Mouse (Mus musculus) forebrain, postnatal 0 days (tissue): ENCODE measurements around the gene Trim24. TPM values are rescaled to one million over a fixed set of nuclear protein-coding genes. Genes with fewer than 3 reads are reported as not detected.

Experiments
- ATAC-seq: fragments of 200-750 bp; cut with Nextera tagmentation; 2 replicates; pipeline ENCODE4 v1.8.0; 2017; ENCODE audit warnings: mild to moderate bottlenecking, moderate library complexity
- DNase-seq: peaks from one replicate; pipeline ENCODE4 v3.0.0-alpha.2; 2015
- H3K27ac ChIP-seq: fragments of 300-500 bp; sonication (generic); 2 replicates; pipeline ENCODE4 v1.5.1; 2014; ENCODE audit warnings: low read depth, mild to moderate bottlenecking, antibody characterized with exemption, low read length, moderate library complexity, mixed read lengths
- H3K27me3 ChIP-seq: fragments of 300-500 bp; sonication (generic); 2 replicates; pipeline ENCODE4 v1.6.1; 2014; ENCODE audit warnings: mild to moderate bottlenecking, low read length, mixed read lengths; ENCODE audit not compliant: insufficient read depth
- H3K36me3 ChIP-seq: fragments of 300-500 bp; sonication (generic); 2 replicates; pipeline ENCODE4 v1.6.1; 2014; ENCODE audit warnings: mild to moderate bottlenecking, moderate library complexity; ENCODE audit not compliant: insufficient read depth
- H3K4me1 ChIP-seq: fragments of 300-500 bp; sonication (generic); 2 replicates; pipeline ENCODE4 v1.6.1; 2014; ENCODE audit warnings: antibody characterized with exemption; ENCODE audit not compliant: insufficient read depth
- H3K4me2 ChIP-seq: fragments of 300-500 bp; sonication (generic); 2 replicates; pipeline ENCODE4 v1.6.1; 2014; ENCODE audit warnings: low read depth, mild to moderate bottlenecking, moderate library complexity
- H3K4me3 ChIP-seq: fragments of 300-500 bp; sonication (generic); 2 replicates; pipeline ENCODE4 v1.5.1; 2014; ENCODE audit warnings: low read depth, low read length, mixed read lengths
- H3K9ac ChIP-seq: fragments of 300-500 bp; sonication (generic); 2 replicates; pipeline ENCODE4 v1.6.1; 2014; ENCODE audit warnings: mild to moderate bottlenecking
- H3K9me3 ChIP-seq: fragments of 300-500 bp; sonication (generic); 2 replicates; pipeline ENCODE4 v1.6.1; 2016; ENCODE audit warnings: low read length
- CTCF ChIP-seq: sonication (generic); IDR thresholded peaks from 2 replicates; pipeline ENCODE4 v1.5.1; 2016; ENCODE audit warnings: antibody characterized with exemption, control low read depth, low read depth
- WGBS: fragments of 180-500 bp; shearing (Covaris S2); extraction: QIAGEN DNeasy Blood & Tissue Kit; methylation state at CpG from one replicate; pipeline ENCODE4 v1.1.7; 2014; 5-methylcytosine and 5-hydroxymethylcytosine counted together
- polyA plus RNA-seq: library from polyadenylated mRNA; unstranded; fragments of >200 nt; fragmentation: Nextera tagmentation; extraction: Ambion mirVana; gene quantifications from 2 replicates; pipeline ENCODE4 v1.2.1, GENCODE M21; 2015
- total RNA-seq: library from RNA; depleted of rRNA; stranded (reverse); fragments of >200 nt; gene quantifications from 2 replicates; pipeline ENCODE4 v1.2.3, GENCODE M21; 2014

The Trim24 gene
- total and polyA plus RNA-seq, 2 experiments from 2014 or later: 13.0 to 70.5 TPM

- Histone ChIP-seq H3K4me1 (no peaks in the 10 kb centered on the region), H3K4me3 (no peak overlapping the region), H3K27me3 (no peaks in the 10 kb centered on the region), H3K9me3 (no peaks in the 10 kb centered on the region), H3K9ac (no peak overlapping the region), H3K36me3 (peaks cover 4% of the 10 kb centered on the region; the same call in 1 of the 2 replicates), H3K4me2 (no peak overlapping the region), H3K27ac (no peak overlapping the region)
- WGBS: 97% methylated on average over 2 of the region's 2 CpGs
- ATAC-seq: no peak
- no peak for TF ChIP-seq CTCF
- no peak for DNase-seq
Observed at GRCm38 (mm10) chr6:37900221-37900620, 29.6 kb downstream of the Trim24 start.

DNA sequence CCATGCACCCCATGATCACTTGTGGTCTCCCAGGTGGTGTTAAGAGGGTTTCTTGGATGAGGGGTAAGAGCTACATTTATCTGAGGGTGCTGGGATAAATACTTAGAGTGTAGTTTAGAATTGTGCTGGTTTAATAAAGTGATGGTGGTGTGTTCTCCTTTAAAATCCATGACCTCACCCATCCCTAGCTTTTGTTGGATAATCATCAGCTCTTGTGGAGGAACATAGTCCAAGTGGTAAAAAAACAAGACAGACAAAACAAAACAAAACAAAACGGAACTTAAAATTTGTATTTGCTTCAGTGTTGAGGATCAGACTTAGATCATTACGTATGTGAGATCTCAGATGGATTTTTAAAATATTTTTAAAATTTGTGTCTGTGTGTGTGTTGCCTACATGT, 31.2 kb downstream of the Trim24 start:
- Histone ChIP-seq H3K4me1 (no peaks in the 10 kb centered on the region), H3K36me3 (peaks cover 10% of the 10 kb centered on the region), H3K27me3 (no peaks in the 10 kb centered on the region), H3K9me3 (no peaks in the 10 kb centered on the region), H3K9ac (no peak overlapping the region), H3K27ac (no peak overlapping the region), H3K4me3 (no peak overlapping the region), H3K4me2 (no peak overlapping the region)
- ATAC-seq (no peak), DNase-seq (no peak)
- TF ChIP-seq CTCF: no peak
- WGBS: 95% methylated on average over 2 of the region's 2 CpGs

GRCm38 (mm10) chr6:37903810-37904209, 33.2 kb downstream of the Trim24 start:
- Histone ChIP-seq H3K27ac (no peak overlapping the region), H3K9me3 (no peaks in the 10 kb centered on the region), H3K9ac (no peak overlapping the region), H3K36me3 (peaks cover 14% of the 10 kb centered on the region), H3K4me2 (no peak overlapping the region), H3K4me1 (no peaks in the 10 kb centered on the region), H3K4me3 (no peak overlapping the region), H3K27me3 (no peaks in the 10 kb centered on the region)
- DNase-seq (no peak), ATAC-seq (no peak)
- TF ChIP-seq CTCF: no peak
- WGBS: 81% methylated on average over 1 of the region's 1 CpGs

- Histone ChIP-seq H3K4me1 (no peaks in the 10 kb centered on the region), H3K36me3 (peaks cover 14% of the 10 kb centered on the region), H3K4me3 (no peak overlapping the region), H3K9me3 (no peaks in the 10 kb centered on the region), H3K4me2 (no peak overlapping the region), H3K9ac (no peak overlapping the region), H3K27ac (no peak overlapping the region), H3K27me3 (no peaks in the 10 kb centered on the region)
- 92% methylated on average over 2 of the region's 2 CpGs for WGBS
- TF ChIP-seq CTCF: no peak
- DNase-seq: no peak
- no peak for ATAC-seq
Observed at GRCm38 (mm10) chr6:37913525-37913924, 42.9 kb downstream of the Trim24 start.

- Histone ChIP-seq H3K9ac (no peak overlapping the region), H3K36me3 (no peaks in the 10 kb centered on the region), H3K4me1 (no peaks in the 10 kb centered on the region), H3K27me3 (no peaks in the 10 kb centered on the region), H3K4me3 (no peak overlapping the region), H3K27ac (no peak overlapping the region), H3K4me2 (no peak overlapping the region), H3K9me3 (no peaks in the 10 kb centered on the region)
- 97% methylated on average over 1 of the region's 1 CpGs for WGBS
- TF ChIP-seq CTCF: no peak
- no peak for ATAC-seq
- no peak for DNase-seq
Observed at GRCm38 (mm10) chr6:37925104-37925503, 54.5 kb downstream of the Trim24 start.

DNA sequence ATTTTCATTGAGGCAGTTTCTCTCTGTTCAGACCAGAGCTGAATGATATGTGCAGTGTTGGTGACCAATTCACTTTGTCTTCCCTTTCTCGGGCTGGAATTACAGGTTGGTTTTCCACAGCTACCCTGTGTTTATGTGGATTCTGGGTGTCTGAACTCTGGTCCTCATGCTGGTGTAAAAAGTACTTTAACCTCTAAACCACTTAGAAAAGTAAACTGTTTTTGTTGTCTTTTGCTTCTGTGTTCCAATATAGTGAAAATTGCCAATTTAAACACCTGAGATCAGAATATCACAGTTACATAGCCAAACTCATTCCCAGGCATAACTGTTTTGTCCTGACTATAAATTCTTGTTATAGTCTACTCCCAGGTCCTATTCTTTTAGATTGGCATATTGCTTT, 56.1 kb downstream of the Trim24 start:
- DNase-seq (no peak), ATAC-seq (no peak)
- Histone ChIP-seq H3K4me1 (no peaks in the 10 kb centered on the region), H3K27ac (no peak overlapping the region), H3K9me3 (no peaks in the 10 kb centered on the region), H3K36me3 (peaks cover 6% of the 10 kb centered on the region), H3K27me3 (no peaks in the 10 kb centered on the region), H3K4me2 (no peak overlapping the region), H3K4me3 (no peak overlapping the region), H3K9ac (no peak overlapping the region)
- no peak for TF ChIP-seq CTCF
- 98% methylated on average over 1 of the region's 1 CpGs for WGBS

DNA sequence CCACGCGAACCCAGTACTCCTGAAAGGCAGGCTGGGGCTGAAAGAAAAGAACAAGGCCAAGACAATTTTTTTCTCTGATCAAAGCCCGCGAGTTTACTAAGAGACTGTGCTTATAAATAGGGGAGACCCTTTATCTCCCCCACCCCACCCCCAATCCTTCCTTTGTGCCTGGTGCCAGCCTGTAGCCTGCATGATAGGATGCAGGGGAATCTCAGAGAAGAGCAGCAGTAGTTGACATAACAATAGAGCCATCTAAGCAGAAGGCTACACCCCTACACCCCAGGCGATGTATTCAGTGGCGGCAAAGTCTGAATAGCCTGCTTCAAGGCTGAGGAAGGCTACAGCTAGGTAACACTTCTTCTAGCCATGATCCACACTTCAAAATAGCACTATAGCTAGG, 65.9 kb downstream of the Trim24 start:
- H3K9me3 ChIP-seq: no peaks in the 10 kb centered on the region
- 0 out of 2 replicates have a peak, but pooled peaks have one; percentile 21 for ATAC-seq

DNA sequence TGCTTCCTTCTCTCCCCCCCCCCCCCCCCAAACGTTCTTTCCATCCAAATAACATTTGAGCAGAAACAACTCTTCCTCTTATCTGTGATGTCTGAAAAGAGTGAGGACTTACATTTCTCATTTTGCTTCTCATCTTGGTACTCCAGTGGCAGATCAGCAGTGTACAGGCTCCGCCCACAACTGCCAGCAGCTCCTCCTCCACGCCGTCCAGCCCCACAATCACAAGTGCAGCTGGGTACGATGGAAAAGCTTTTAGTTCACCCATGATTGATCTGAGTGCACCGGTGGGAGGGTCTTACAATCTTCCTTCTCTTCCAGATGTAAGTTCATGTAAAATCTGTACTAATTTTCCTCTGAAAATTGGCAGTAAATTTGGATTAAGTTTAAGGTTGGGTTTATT, 80.7 kb downstream of the Trim24 start:
- no peaks in the 10 kb centered on the region for H3K27me3 ChIP-seq
- H3K4me3 ChIP-seq: no peak overlapping the region
- H3K9me3 ChIP-seq: no peaks in the 10 kb centered on the region
- no peak overlapping the region for H3K27ac ChIP-seq
- no peak overlapping the region for H3K9ac ChIP-seq
- H3K4me2 ChIP-seq: no peak overlapping the region
- H3K4me1 ChIP-seq: no peaks in the 10 kb centered on the region
- 86% methylated on average over 6 of the region's 6 CpGs for WGBS
- DNase-seq: no peak
- ATAC-seq: no peak
- H3K36me3 ChIP-seq: peaks cover 22% of the 10 kb centered on the region
- TF ChIP-seq CTCF: no peak

More for the DNA sequence above, 65.9 kb downstream of the Trim24 start:
- Histone ChIP-seq H3K27me3 (no peaks in the 10 kb centered on the region), H3K36me3 (peaks cover 7% of the 10 kb centered on the region), H3K27ac (no peak overlapping the region), H3K4me2 (no peak overlapping the region), H3K4me3 (no peak overlapping the region), H3K4me1 (no peaks in the 10 kb centered on the region; the same call in 1 of the 2 replicates), H3K9ac (no peak overlapping the region)
- 22% methylated on average over 6 of the region's 6 CpGs for WGBS
- no peak for DNase-seq
- no peak for TF ChIP-seq CTCF
